Mouse (Mus musculus) inflammation-experienced regulatory T-cells, adult 16 weeks (primary cell): Measurements from ENCODE around the gene Pex11b. TPM values are rescaled to one million over a fixed set of nuclear protein-coding genes. Genes with fewer than 3 reads are reported as not detected.

Experiments used
- polyA plus RNA-seq: library from polyadenylated mRNA; unstranded; fragments of 100-300 nt; shearing (Covaris generic); gene quantifications from one replicate; pipeline ENCODE4 v1.2.1, GENCODE M21; 2017

Gene Pex11b
- 83.9 TPM for polyA plus RNA-seq

GRCm38 (mm10) chr3:96634928-96635879, at the start of gene Pex11b, which contains the start of gene Gm42957:
Pex11b (plus strand) TSS chr3:96635376.
Gm42957 (plus strand) TSS chr3:96635474.

GRCm38 (mm10) chr3:96593790-96594560, 41.2 kb upstream of the Pex11b start, which contains the start of gene Polr3gl:
Polr3gl (minus strand) TSS chr3:96594181.

GRCm38 (mm10) chr3:96596228-96596707, 38.9 kb upstream of the Pex11b start, which contains the start of gene Ankrd34a:
Ankrd34a (plus strand) TSS chr3:96596636.

GRCm38 (mm10) chr3:96600639-96601250, 34.4 kb upstream of the Pex11b start, which contains the start of gene Lix1l:
Lix1l (plus strand) TSS chr3:96601149.

GRCm38 (mm10) chr3:96629729-96630600, 5.2 kb upstream of the Pex11b start, which contains the start of gene Rbm8a:
Rbm8a (plus strand) TSS chr3:96629933.

GRCm38 (mm10) chr3:96645018-96645649, 10.0 kb downstream of the Pex11b start, which contains the start of gene Itga10:
Itga10 (plus strand) TSS chr3:96645584.

GRCm38 (mm10) chr3:96669727-96670468, 34.7 kb downstream of the Pex11b start, which contains the start of gene Ankrd35:
Ankrd35 (plus strand) TSS chr3:96670131.

Other genes with a start within 250 kb of the Pex11b start
- not detected for gene BC107364, start 183.1 kb upstream of the Pex11b start, polyA plus RNA-seq
- not detected for gene Hfe2, start 110.2 kb upstream of the Pex11b start, polyA plus RNA-seq
- gene Txnip, start 77.4 kb upstream of the Pex11b start, polyA plus RNA-seq = 1,077 TPM
- not detected for gene Gm16253, start 58.4 kb upstream of the Pex11b start, polyA plus RNA-seq
- gene Polr3gl, start 41.2 kb upstream of the Pex11b start, polyA plus RNA-seq = 25.2 TPM
- not detected for gene Ankrd34a, start 38.7 kb upstream of the Pex11b start, polyA plus RNA-seq
- 0.84 TPM for gene Lix1l, start 34.2 kb upstream of the Pex11b start, polyA plus RNA-seq
- 270 TPM for gene Rbm8a, start 5.4 kb upstream of the Pex11b start, polyA plus RNA-seq
- gene Gm42957, start 98 bp downstream of the Pex11b start, polyA plus RNA-seq = 0.11 TPM
- 0.22 TPM for gene Itga10, start 10.2 kb downstream of the Pex11b start, polyA plus RNA-seq
- 0.39 TPM for gene Ankrd35, start 34.8 kb downstream of the Pex11b start, polyA plus RNA-seq
- 29.6 TPM for gene Pias3, start 61.0 kb downstream of the Pex11b start, polyA plus RNA-seq
- gene Nudt17, start 73.2 kb downstream of the Pex11b start, polyA plus RNA-seq = 1.7 TPM
- gene Polr3c, start 92.3 kb downstream of the Pex11b start, polyA plus RNA-seq = 75.6 TPM
- 57.4 TPM for gene Rnf115, start 92.3 kb downstream of the Pex11b start, polyA plus RNA-seq
- 0.33 TPM for gene Pdzk1, start 193.9 kb downstream of the Pex11b start, polyA plus RNA-seq
- 34.1 TPM for gene Cd160, start 194.0 kb downstream of the Pex11b start, polyA plus RNA-seq